Mouse (Mus musculus) layer of hippocampus, adult 18-20 months (tissue): ENCODE results near the gene Lhfpl4. TPM values are rescaled to one million over a fixed set of nuclear protein-coding genes. Genes with fewer than 3 reads are reported as not detected.
A peak's percentile ranks its signal among the peaks of the same experiment; 100 is the strongest.

Experiments used
- DNase-seq, 2 experiments: peaks; one replicate each; pipeline ENCODE4 v3.0.0; 2022; ENCODE audit warnings: low spot score in 2 of 2
- total RNA-seq, 2 experiments: library from RNA; stranded (reverse); gene quantifications; 2 replicates each; pipeline ENCODE4 v1.2.3; 2021

Lhfpl4 gene
- total RNA-seq, 2 experiments from 2014 or later, result 74.2 to 76.4 TPM

GRCm38 (mm10) chr6:113169852-113170251 lies 25.3 kb downstream of the Lhfpl4 start:
- DNase-seq, result no peak

DNA sequence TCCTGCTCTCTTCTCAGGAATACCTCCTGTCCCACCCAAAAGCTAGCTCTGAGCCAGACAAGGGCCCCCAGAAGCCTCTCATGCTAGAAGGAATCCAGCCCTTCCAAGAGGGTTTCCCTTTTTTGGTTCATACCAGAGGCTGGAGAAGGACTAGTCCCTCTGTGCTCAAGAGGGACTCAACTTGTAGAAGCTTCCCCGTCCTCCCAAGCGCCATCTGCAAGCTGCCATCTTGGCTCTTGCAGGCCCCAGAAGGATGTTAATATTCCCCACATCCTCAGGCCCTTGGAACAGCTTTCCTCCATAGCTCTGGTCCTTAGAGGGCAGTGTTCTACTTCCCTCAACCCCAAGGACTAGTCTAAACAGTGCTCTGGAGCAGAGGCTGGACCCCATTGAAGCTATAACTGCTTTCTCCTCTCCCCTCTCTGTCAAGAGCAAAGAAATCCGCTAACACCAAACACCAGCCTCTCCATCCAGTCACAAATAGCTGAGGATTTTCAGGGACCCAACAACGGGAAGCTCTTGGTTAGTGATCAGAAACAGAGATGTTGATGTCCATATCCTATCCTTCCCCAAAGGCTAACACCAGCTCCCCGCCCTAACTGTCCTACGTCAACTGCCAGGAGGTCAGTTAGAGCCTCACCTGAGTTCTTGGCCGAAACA lies 26.7 kb downstream of the Lhfpl4 start:
- DNase-seq, result no peak

- peak; percentile 51 to 75 for DNase-seq
These were observed 28.4 kb downstream of the Lhfpl4 start for GRCm38 (mm10) chr6:113166661-113167251.

DNA sequence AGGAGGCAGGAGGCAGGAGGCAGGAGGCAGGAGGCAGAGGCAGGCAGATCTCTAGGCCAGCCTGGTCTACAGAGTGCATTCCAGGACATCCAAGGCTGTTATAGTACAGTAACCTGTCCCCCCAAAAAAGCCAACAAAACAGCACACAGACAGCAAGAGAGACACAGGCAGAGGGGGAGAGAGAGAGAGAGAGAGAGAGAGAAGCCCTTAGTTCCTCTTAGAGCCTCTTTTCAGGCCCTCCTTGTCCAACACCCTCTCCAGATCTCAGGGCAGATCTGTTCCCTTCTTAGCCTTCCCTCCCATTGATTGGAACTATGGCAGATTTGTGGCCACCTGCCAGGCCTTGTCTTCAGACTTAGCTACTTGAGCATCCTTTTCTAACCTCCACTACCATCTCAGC lies 31.7 kb downstream of the Lhfpl4 start:
- DNase-seq, result no peak

- DNase-seq, result no peak
These were observed 33.2 kb downstream of the Lhfpl4 start for GRCm38 (mm10) chr6:113161982-113162381.

GRCm38 (mm10) chr6:113160106-113160505 lies 35.1 kb downstream of the Lhfpl4 start:
- no peak for DNase-seq

DNA sequence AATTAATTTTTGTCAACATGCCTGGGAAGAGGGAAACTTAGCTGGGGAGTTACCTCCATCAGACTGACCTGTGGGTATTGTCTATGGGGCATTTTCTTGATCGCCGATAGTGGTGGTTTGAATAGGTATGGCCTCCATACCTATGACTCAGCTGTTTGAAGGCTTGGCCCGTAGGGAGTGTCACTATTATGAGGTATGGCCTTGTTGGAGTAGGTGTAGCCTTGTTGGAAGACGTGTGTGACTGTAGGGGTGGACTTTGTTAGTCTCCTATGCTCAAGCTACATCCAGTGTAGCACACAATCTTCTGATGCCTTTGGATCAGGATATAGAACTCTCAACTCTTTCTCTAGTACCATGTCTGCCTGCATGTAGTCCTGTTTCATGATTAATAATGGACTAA lies 39.1 kb downstream of the Lhfpl4 start:
- no peak for DNase-seq

DNA sequence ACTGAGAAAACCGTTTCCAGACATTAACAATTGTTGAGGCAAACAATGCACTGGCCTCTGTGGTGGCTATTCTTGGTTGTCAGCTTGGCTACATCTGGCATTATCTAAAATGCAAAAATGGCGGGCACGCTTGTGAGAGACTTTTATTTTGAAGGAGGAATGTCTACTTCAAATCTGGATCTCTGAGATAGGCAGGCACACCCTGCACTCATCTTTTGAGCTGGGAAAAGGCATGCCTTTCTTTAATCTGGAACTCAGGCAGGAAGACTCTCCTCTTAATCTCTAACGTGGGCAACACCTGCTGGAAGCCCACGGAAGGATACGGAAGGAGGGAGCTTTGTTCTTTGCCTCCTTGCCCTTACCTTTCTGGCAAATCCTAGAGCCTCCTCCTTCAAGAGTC lies 40.3 kb downstream of the Lhfpl4 start:
- no peak for DNase-seq

DNA sequence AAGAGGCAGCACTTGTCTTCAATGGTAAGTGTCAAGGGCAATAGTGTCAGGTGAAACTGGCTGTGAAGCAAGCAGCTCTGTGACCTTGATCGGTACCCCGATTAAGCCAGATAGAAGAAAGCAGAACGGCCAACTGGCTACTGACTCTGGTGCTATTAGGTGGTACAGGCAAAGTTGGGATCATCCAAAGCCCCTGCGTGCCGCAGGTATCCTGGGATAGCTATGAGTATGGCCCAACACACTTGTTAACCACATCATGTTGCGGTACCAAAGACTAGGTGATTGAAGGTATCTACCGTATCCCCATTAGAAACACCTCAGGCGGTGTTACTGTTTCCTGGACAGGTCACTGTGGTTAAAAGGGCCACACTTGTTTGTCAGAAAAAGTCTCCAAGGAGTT lies 41.1 kb downstream of the Lhfpl4 start:
- DNase-seq, result no peak

DNA sequence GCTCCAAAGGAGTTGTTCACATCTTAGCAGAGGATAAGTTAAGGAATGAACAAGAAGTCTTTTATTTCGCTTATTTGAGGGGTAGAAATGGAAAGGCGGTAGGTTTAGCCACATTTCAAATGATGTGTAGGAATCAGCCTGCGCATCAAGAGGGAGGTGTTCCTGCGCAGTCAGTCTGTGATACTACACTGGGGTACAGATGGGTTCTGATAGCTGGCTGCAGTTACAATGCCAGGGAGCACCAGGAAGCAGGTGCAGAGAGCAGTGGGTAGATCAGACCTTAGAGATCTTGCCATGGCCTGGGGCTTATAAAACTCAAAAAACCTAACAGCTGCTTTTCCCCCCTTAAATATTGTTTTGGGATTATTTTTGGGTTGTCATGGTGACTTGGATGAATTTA lies 49.9 kb downstream of the Lhfpl4 start:
- peak in 1 of 2 experiments; percentile 54 for DNase-seq

DNA sequence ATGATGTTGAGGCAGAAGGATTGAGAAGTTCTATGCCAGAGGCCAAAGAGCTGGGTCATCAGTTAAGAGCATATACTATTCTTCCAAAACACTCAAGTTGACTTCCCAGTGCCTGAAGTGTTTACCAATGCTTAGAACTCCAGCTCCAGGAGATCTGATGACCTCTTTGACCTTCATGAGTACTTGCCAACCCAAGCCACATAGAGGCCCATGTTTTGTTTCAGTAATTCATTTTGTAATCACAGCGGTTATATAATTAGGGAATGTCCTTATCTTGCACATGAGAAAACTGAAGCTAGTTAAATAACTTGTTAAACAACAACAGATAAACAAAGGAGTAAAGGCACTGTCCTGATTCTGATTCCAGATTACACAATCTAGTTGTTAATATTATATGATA lies 50.4 kb downstream of the Lhfpl4 start:
- DNase-seq, result no peak

DNA sequence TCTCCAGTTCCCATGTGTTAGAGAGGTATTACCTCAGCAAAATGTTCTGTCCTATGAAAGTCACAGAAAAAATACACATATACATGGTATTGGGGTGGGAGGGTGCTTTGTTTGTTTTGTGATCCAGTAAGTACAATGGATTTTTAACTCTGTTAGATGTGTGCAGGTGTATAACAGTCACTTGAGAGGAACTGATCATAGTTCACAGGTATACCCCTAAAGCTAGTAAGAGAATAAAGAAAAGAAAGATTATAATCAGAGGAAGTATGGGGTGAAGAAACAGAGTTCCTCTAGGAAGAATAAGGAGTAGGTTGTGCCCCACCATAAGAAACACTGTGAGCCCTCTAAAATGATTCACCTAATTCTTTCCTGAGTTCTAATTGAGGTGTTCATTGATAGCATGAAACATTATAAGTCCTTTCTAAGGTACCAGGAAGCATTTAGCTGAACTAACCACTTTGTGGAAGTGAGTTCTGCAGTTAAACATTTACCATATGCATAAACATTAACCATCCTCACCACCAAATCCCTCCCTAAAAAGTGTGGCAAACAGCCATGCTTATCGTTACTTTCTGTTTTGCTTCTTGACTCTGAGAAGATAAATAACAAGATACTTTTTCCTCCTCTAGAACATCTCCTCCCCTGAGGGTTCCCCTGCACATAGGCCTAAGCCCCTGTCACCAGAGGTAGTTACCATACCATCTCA lies 53.6 kb downstream of the Lhfpl4 start:
- no peak for DNase-seq

DNA sequence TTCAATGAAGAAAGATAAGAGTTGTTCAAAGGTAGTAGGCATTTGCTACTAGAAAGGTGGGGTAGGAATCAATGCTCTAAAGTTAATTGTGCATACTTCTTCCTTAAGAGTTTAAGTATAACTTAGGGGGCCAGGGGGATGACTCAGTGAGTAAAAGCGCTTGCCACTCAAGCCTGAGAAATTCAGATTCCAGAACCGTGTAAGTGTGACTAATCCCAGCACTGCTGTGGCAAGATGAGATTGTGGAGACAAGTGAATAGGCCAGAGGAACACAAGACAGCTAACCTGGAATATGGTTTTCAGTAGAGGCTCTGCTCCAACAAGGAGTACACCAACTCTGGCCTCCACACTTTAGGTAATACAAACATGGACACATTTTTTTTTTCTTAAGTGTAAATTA lies 61.8 kb downstream of the Lhfpl4 start:
- no peak for DNase-seq

DNA sequence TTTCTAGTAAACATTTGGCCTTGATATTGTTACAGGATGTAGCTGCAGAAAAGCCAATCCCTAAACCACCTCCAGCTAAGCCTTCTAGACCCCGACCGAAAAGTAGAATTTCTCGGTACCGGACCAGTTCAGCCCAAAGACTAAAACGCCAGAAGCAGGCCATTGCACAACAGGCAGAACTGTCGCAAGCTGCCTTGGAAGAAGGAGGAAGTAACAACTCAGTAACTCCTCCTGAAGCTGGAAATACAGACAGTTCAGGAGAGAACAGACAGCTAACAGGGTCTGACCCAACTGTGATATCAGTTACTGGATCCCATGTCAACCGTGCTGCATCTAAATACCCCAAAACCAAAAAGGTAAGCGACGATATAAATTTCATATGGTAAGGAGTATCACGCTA lies 74.4 kb downstream of the Lhfpl4 start:
- no peak for DNase-seq

Other genes starting within 250 kb of the Lhfpl4 start
- gene Srgap3, start 248.1 kb downstream of the Lhfpl4 start, total RNA-seq, result 100 to 1,000 TPM; 276 to 280 TPM
- gene Thumpd3, start 149.2 kb downstream of the Lhfpl4 start, total RNA-seq, result 10 to 100 TPM; 30.0 to 30.3 TPM
- 10 to 100 TPM; 92.8 to 95.7 TPM for gene Setd5, start 118.0 kb downstream of the Lhfpl4 start, total RNA-seq
- 10 to 100 TPM; 12.6 to 13.3 TPM for gene Mtmr14, start 42.5 kb upstream of the Lhfpl4 start, total RNA-seq
- 10 to 100 TPM; 15.9 to 18.5 TPM for gene Cpne9, start 86.9 kb upstream of the Lhfpl4 start, total RNA-seq
- gene Brpf1, start 111.8 kb upstream of the Lhfpl4 start, total RNA-seq, result 10 to 100 TPM; 37.7 to 37.8 TPM
- gene Ogg1, start 131.6 kb upstream of the Lhfpl4 start, total RNA-seq, result 1 to 10 TPM; 6.8 to 7.9 TPM
- 10 to 100 TPM; 51.8 to 53.2 TPM for gene Camk1, start 148.6 kb upstream of the Lhfpl4 start, total RNA-seq
- gene Tada3, start 182.5 kb upstream of the Lhfpl4 start, total RNA-seq, result 10 to 100 TPM; 47.3 to 51.0 TPM
- 100 to 1,000 TPM; 302 to 314 TPM for gene Arpc4, start 182.7 kb upstream of the Lhfpl4 start, total RNA-seq
- gene Ttll3, start 193.9 kb upstream of the Lhfpl4 start, total RNA-seq, result 10 to 100 TPM; 14.8 to 17.6 TPM
- 10 to 100 TPM; 28.6 to 30.3 TPM for gene Rpusd3, start 224.0 kb upstream of the Lhfpl4 start, total RNA-seq
- not detected for gene Cidec, start 240.4 kb upstream of the Lhfpl4 start, total RNA-seq
- 10 to 100 TPM; 40.7 to 47.7 TPM for gene Jagn1, start 247.2 kb upstream of the Lhfpl4 start, total RNA-seq